Mouse (Mus musculus) cortical plate, adult 2 months (tissue): ENCODE results near the gene Best2.

Source experiments
- CTCF ChIP-seq: fragments of 200-500 bp; IDR thresholded peaks from 2 replicates; pipeline ENCODE4 v1.5.1; 2011; ENCODE audit warnings: mild to moderate bottlenecking, control low read depth, low read length; ENCODE audit not compliant: insufficient read depth; ENCODE audit errors: extremely low read depth
- POLR2A ChIP-seq: fragments of 200-500 bp; IDR thresholded peaks from 2 replicates; pipeline ENCODE4 v1.6.1; 2011; ENCODE audit warnings: mild to moderate bottlenecking, low read length, control low read depth; ENCODE audit not compliant: insufficient read depth; ENCODE audit errors: extremely low read depth

DNA sequence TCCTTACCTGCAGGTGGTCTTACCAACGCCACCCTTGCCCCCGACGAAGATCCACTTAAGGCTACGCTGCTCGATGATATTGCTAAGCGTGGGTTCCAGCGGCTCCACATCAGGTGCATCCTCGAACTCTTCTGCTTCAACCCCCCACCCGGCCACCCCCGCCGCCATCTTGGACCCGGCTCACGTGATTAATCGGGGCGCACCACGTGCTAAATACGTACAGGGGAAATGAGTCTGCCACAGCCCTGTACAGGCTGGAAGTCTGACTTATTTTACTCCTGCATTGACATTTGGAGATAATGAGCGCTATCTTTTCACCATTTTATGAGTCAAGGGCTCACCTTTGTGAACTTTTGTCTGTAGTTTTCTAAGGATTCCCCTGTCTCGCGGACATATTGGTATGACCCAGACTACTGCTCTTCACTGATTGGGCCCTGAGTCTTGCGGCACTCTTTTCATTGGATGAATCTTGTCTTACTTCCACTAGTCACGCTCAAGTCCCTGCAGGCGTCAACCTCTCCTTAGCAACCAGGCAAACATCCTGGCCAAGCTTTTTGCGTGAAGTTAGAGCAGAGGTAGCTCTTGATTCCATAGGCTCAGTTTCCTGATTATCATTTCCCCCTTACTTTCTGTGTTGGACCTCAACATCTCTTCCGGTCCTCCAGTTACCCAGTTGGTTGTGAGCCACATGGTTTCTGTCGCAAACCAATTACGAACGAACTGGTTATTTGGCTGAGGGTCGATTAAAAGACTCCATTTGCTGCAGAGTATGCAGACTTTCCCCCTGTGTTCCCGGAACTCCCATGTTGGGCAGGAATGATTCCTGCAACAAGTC is 11.0 kb upstream of the Best2 start, which contains the start of gene Asna1:
- TF ChIP-seq POLR2A (peak; percentile 67; the same call in 1 of the 2 replicates), CTCF (no peak)
